ENCODE assay signal across 8 mouse cellular contexts in the genomic region with DNA sequence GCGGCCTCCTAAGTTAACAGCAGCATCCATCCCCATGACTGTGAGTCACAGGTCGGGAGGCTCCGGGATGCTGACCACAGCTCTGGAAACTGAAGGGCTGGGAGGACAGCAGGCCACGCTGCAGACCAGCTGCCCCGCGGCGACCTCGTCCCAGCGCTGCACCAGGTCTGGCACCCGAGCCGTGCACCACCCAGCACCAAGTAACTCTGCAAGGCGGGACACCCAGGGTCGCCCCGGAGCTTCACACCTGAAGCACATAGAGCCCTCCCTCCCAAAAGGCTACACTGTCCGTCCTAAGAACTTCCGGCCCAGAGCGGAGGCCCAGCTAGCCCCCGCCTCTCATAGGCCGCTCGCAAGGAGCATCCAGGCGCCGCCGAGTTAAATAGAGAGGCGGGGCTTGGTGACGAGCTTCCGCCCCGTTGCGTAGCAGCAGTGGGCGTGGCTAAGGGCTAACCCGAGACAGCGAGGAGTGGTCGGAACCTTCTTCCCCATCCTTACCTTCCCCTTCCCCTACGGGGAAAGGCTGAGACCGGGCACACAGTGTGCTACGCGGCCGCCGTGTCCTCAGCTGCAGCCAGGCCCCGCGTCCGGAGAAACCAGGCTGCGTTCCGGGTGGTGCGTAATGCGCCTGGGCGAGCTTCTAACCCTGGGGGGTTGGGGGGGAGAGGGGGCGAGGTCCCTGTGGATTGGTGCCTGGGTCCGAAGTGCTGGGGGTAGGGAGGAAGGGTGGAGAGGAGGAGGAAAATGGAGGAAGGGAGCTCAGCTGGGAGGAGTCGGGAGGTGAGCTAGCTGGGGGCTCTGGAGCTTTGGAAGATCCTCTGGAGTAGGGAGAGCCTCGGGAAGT. TPM values are rescaled to one million over a fixed set of nuclear protein-coding genes. Genes with fewer than 3 reads are reported as not detected.
DNase-seq lines count a peak whose midpoint lies in the region; ATAC-seq and TF ChIP-seq lines count a peak whose summit lies in the region.

Gene Nabp2 (minus strand): TSS at position 282 of the 844 bp plus-strand sequence.
Gene Rnf41 (plus strand): TSS at position 447 of the 844 bp plus-strand sequence.

- TF ChIP-seq CTCF in kidney, postnatal 0 days (IDR thresholded peaks at IDR 0.05; ENCODE audit: low read depth) = no peak

- no peaks in the 10 kb centered on the region for H3K9me3 ChIP-seq in heart, embryonic 12.5 days (replicated peaks)
- H3K9me3 ChIP-seq in kidney, postnatal 0 days (replicated peaks; ENCODE audit: low read length) = no peaks in the 10 kb centered on the region
- no peaks in the 10 kb centered on the region for H3K9me3 ChIP-seq in liver, embryonic 11.5 days (ENCODE audit: control insufficient read depth, low read length)
- no peaks in the 10 kb centered on the region for H3K9me3 ChIP-seq in stomach, embryonic 14.5 days (ENCODE audit: control insufficient read depth, low read depth, low read length)

- under 1% methylated on average over 49 of the region's 50 CpGs for WGBS in heart, embryonic 12.5 days
- under 1% methylated on average over 49 of the region's 50 CpGs for WGBS in kidney, postnatal 0 days
- WGBS in liver, embryonic 11.5 days = under 1% methylated on average over 50 of the region's 50 CpGs
- under 1% methylated on average over 50 of the region's 50 CpGs for WGBS in stomach, embryonic 14.5 days

- ATAC-seq in erythroid progenitor cell, adult 5-6 weeks (replicated peaks; ENCODE audit: low FRiP score, poor library complexity, severe bottlenecking) = peak; percentile 80
- ATAC-seq in heart, embryonic 12.5 days (ENCODE audit: insufficient number of reproducible peaks, low FRiP score) = peak; percentile 92
- peak; percentile 89 for ATAC-seq in kidney, postnatal 0 days (replicated peaks; ENCODE audit: low FRiP score, low read depth)
- ATAC-seq in liver, embryonic 11.5 days (replicated peaks; ENCODE audit: low FRiP score) = peak; percentile 87
- ATAC-seq in stomach, embryonic 14.5 days (ENCODE audit: insufficient number of reproducible peaks, insufficient read depth, low FRiP score, low read depth) = peak; percentile 92

- no peaks in the 10 kb centered on the region for H3K27me3 ChIP-seq in heart, embryonic 12.5 days (replicated peaks)
- no peaks in the 10 kb centered on the region for H3K27me3 ChIP-seq in kidney, postnatal 0 days (ENCODE audit: insufficient read depth, low read length)
- no peaks in the 10 kb centered on the region for H3K27me3 ChIP-seq in liver, embryonic 11.5 days (replicated peaks; ENCODE audit: control insufficient read depth, insufficient read depth, low read length)
- H3K27me3 ChIP-seq in stomach, embryonic 14.5 days (ENCODE audit: control insufficient read depth, insufficient read depth, low read length) = no peaks in the 10 kb centered on the region

- peak within 1 kb of the TSS; percentile 91 for H3K9ac ChIP-seq in heart, embryonic 12.5 days
- H3K9ac ChIP-seq in kidney, postnatal 0 days (ENCODE audit: low read depth, low read length) = peak within 1 kb of the TSS; percentile 82
- peak within 1 kb of the TSS; percentile 90 for H3K9ac ChIP-seq in liver, embryonic 11.5 days (ENCODE audit: low read depth, low read length)
- H3K9ac ChIP-seq in stomach, embryonic 14.5 days (replicated peaks; ENCODE audit: low read depth, low read length) = peak within 1 kb of the TSS; percentile 77

- peak within 1 kb of the TSS; percentile 94 for H3K27ac ChIP-seq in heart, embryonic 12.5 days (ENCODE audit: poor library complexity, severe bottlenecking)
- peak within 1 kb of the TSS; percentile 95 for H3K27ac ChIP-seq in kidney, postnatal 0 days
- peak within 1 kb of the TSS; percentile 91 for H3K27ac ChIP-seq in liver, embryonic 11.5 days (ENCODE audit: low read depth, low read length)
- peak within 1 kb of the TSS; percentile 92 for H3K27ac ChIP-seq in stomach, embryonic 14.5 days (ENCODE audit: low read length)

- peak within 1 kb of the TSS; percentile 84 for H3K4me2 ChIP-seq in heart, embryonic 12.5 days
- peak within 1 kb of the TSS; percentile 86 for H3K4me2 ChIP-seq in kidney, postnatal 0 days (ENCODE audit: low read length)
- H3K4me2 ChIP-seq in liver, embryonic 11.5 days = peak within 1 kb of the TSS; percentile 100
- H3K4me2 ChIP-seq in stomach, embryonic 14.5 days (replicated peaks; ENCODE audit: low read depth, low read length) = peak within 1 kb of the TSS; percentile 94

- DNase-seq in CD4-positive helper T cell, adult 2 months (ENCODE audit: low read depth, low spot score) = peak; percentile 95
- DNase-seq in brain, embryonic 18.5 days (ENCODE audit: low read depth, low spot score) = peak; percentile 90
- peak; percentile 99 for DNase-seq in kidney, postnatal 0 days (ENCODE audit: low spot score)
- peak; percentile 98 for DNase-seq in liver, embryonic 11.5 days (ENCODE audit: low spot score)
- DNase-seq in naive thymus-derived CD4-positive, alpha-beta T cell, adult 2 months (ENCODE audit: low read depth) = peak; percentile 96

- H3K4me3 ChIP-seq in heart, embryonic 12.5 days = peak within 1 kb of the TSS; percentile 86
- H3K4me3 ChIP-seq in kidney, postnatal 0 days (replicated peaks; ENCODE audit: low read depth, low read length) = peak within 1 kb of the TSS; percentile 80
- H3K4me3 ChIP-seq in liver, embryonic 11.5 days (ENCODE audit: low read depth, low read length) = peak within 1 kb of the TSS; percentile 79
- H3K4me3 ChIP-seq in stomach, embryonic 14.5 days (ENCODE audit: low read depth, low read length) = peak within 1 kb of the TSS; percentile 76

- H3K36me3 ChIP-seq in heart, embryonic 12.5 days = peaks cover 36% of the 10 kb centered on the region
- peaks cover 12% of the 10 kb centered on the region; the same call in 1 of the 2 replicates for H3K36me3 ChIP-seq in kidney, postnatal 0 days (ENCODE audit: insufficient read depth, low read length)
- H3K36me3 ChIP-seq in liver, embryonic 11.5 days (ENCODE audit: control insufficient read depth, insufficient read depth, low read length) = peaks cover 9% of the 10 kb centered on the region; the same call in 1 of the 2 replicates
- H3K36me3 ChIP-seq in stomach, embryonic 14.5 days (ENCODE audit: control insufficient read depth, insufficient read depth, low read length) = peaks cover 23% of the 10 kb centered on the region

- peaks cover 49% of the 10 kb centered on the region for H3K4me1 ChIP-seq in heart, embryonic 12.5 days (replicated peaks)
- peaks cover 15% of the 10 kb centered on the region for H3K4me1 ChIP-seq in kidney, postnatal 0 days (replicated peaks; ENCODE audit: insufficient read depth, low read length)
- peaks cover 34% of the 10 kb centered on the region for H3K4me1 ChIP-seq in liver, embryonic 11.5 days (replicated peaks; ENCODE audit: control insufficient read depth, insufficient read depth, low read length)
- peaks cover 15% of the 10 kb centered on the region; the same call in 1 of the 2 replicates for H3K4me1 ChIP-seq in stomach, embryonic 14.5 days (ENCODE audit: control insufficient read depth, insufficient read depth, low read length)

RNA-seq across cellular contexts. Expression of gene Nabp2, which starts in this region (rescaled TPM):
- total RNA-seq in erythroid progenitor cell, adult 5-6 weeks (2015; ENCODE audit: low replicate concordance) = 28.5 TPM in 2 replicates
- 13.1 and 15.5 TPM in 2 replicates for total RNA-seq in erythroid progenitor cell, adult 5-6 weeks (2017; ENCODE audit: low replicate concordance)
- 57.3 and 57.9 TPM in 2 replicates for polyA plus RNA-seq in heart, embryonic 12.5 days (2016; fragmentation: Nextera tagmentation; extraction: Ambion mirVana)
- 82.4 and 85.5 TPM in 2 replicates for polyA plus RNA-seq in kidney, postnatal 0 days (2015; fragmentation: Nextera tagmentation; extraction: Ambion mirVana)
- polyA plus RNA-seq in liver, embryonic 11.5 days (2014; fragmentation: Nextera tagmentation; extraction: Ambion mirVana) = 101 and 104 TPM in 2 replicates
- 76.6 and 86.7 TPM in 2 replicates for polyA plus RNA-seq in stomach, embryonic 14.5 days (2014; fragmentation: Nextera tagmentation; extraction: Ambion mirVana)

RNA-seq across cellular contexts. Expression of gene Rnf41, which starts in this region (rescaled TPM):
- 3.4 and 11.5 TPM in 2 replicates for total RNA-seq in erythroid progenitor cell, adult 5-6 weeks (2015; ENCODE audit: low replicate concordance)
- 4.0 and 4.4 TPM in 2 replicates for total RNA-seq in erythroid progenitor cell, adult 5-6 weeks (2017; ENCODE audit: low replicate concordance)
- 27.7 and 29.9 TPM in 2 replicates for polyA plus RNA-seq in heart, embryonic 12.5 days (2016; fragmentation: Nextera tagmentation; extraction: Ambion mirVana)
- 34.9 and 39.3 TPM in 2 replicates for polyA plus RNA-seq in kidney, postnatal 0 days (2015; fragmentation: Nextera tagmentation; extraction: Ambion mirVana)
- polyA plus RNA-seq in liver, embryonic 11.5 days (2014; fragmentation: Nextera tagmentation; extraction: Ambion mirVana) = 19.1 and 20.4 TPM in 2 replicates
- 31.9 and 34.6 TPM in 2 replicates for polyA plus RNA-seq in stomach, embryonic 14.5 days (2014; fragmentation: Nextera tagmentation; extraction: Ambion mirVana)

Comparison
In these comparisons a context has a peak if more than half of its experiments do, and no peak if none do; other contexts are left out.
1. Peak in every context shown above with its lines: DNase-seq, ATAC-seq, H3K4me3 ChIP-seq and H3K27ac ChIP-seq.